Mouse (Mus musculus) MN1 (cell line): ENCODE data around the gene Gm42742.
A peak's percentile ranks its signal among the peaks of the same experiment; 100 is the strongest.

Experiments used
- DNase-seq: peaks from one replicate; pipeline ENCODE4 v3.0.0-alpha.2; 2016; ENCODE audit warnings: low spot score

The Gm42742 gene

DNA sequence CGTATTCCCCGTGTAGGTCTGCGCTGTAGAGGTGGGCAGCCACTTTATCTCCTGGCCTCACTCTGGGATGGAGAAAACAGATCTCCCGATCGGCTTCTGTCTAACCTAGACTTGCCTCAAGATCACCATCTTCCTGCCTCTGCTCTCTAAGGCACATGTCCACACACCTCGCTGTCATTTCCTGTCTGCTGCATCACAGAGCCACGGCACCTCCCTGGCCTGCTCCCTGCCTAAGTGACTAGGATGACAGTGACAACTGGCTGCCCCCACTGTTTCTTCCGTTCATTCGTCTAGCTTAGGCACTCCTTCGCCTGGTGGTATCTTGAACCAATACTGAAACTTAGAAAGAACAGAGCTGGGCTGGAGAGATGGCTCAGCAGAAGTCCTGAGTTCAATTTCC, 21.3 kb downstream of the Gm42742 start:
- DNase-seq: no peak

DNA sequence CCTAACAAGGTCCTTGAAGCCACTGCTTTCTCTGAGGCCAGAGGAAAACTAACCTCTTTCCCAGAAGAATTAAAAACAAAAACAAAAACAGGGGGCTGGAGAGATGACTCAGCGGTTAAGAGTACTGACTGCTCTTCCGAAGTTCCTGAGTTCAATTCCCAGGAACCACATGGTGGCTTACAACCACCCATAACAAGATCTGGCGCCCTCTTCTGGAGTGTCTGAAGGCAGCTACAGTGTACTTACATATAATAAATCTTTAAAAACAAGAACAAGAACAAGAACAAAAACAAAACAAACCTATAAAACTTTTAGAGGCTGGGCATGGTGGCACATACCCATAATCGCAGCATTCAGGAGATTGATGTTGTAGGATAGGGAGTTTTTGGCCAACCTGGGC, 24.4 kb downstream of the Gm42742 start:
- no peak for DNase-seq

DNA sequence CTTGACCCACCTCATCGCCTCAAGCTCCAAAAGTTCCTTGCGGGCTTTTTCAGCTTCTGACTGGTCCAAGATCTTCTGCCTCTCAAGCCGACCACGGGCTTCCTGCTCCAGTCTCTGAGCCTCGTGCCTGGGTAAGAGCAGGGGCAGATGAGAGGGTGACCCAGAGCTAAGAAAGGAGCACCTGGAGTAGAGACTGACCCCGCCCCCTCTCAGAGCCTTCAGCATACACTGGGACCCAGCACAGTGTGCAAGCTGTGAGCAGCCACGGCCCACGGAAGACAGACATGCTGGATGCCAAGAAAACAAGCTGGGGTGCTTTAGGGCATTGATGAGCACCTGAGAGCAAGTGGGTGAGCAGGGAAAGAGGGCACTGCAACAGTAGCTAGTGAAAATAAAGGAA, 32.1 kb downstream of the Gm42742 start:
- no peak for DNase-seq

DNA sequence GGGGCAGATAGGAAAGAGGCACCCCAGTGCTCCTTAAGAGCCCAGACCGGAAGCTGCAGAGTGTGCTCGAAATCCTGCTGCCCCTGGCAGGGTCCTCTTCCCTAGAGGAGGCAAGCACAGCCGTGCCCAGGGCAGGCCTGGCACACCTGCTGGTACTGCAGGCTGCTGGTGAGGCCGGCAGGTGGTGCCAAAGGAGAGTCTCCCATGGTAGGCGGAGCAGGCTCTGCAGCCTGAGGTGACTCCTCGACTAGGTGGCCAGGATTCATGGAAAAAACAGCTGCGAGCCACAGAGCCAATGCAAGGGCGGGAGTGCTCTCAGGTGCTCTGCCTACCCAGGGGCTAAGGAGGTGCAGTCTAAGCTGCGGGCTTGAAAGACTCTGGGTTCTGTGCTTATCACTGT, 34.6 kb downstream of the Gm42742 start:
- DNase-seq: peak; percentile 63

DNA sequence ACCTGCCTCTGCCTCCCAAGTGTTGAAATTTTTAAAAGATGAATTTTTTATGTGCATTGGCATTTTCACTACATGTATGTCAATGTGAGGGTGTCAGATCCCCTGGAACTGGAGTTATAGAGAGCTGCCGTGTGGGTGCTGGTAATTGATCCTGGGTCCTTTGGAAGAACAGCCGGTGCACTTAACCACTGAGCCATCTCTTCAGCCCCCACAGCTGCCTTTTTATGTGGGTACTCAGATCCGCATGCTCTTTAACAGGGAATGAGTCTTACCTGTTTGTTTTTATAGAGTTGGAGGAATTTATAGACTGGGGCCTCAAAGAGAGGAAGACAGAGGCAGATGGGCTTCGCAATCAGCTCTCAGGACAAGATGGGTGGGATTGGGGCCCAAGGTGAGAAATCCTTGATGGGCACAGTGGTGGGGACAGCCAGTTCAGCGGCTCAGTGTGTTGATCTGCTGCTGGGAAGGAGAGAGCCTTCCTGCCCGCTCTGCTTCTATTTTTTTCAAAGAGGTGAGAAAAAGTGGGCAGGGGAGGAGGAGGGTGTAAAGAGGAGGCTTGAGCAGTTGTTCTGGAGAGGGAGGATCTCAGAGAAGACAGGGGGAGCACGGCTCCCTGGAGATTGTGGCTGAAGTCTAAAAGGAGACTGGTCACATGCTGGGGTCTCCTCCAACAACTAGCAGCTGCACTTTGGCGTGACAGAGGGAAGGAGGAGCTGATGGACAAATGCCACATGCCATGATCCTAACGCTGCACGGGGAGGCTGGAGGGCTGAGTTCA, 36.0 kb downstream of the Gm42742 start:
- no peak for DNase-seq

DNA sequence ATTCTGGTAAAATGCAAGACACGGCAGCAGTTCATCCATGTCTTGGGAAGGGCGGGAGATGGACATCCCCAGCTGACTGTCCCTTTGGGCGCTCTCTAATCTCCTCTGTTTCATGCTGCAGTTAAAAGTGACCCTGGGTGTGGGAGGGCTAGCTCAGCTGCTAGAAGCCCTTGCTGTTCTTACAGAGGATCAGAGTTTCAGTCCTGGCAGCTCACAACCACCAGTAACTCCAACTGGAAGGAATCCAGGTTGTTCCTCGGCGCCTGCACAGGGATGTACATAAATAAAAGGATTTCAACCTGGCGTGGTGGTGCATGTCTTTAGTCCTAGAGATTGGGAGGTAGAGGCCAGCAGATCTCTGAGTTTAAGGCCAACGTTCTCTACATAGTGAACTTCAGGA, 37.8 kb downstream of the Gm42742 start:
- no peak for DNase-seq

DNA sequence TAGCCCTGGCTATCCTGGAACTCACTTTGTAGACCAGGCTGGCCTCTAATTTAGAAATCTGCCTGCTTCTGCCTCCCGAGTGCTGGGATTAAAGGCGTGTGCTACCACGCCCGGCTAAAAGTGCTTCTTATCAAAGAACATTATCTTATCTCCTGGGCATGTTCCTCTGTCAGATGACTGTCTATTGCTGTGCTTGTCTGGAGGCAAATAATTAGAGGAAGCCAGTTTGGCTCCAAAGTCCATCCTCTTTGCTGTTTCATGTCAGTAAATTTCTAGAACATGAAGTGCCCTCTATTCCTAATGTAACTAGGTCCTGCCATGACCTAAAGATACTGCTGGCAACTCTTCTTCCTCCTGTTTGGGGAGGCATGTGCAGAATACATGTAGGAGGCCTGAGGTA, 38.8 kb downstream of the Gm42742 start:
- no peak for DNase-seq

DNA sequence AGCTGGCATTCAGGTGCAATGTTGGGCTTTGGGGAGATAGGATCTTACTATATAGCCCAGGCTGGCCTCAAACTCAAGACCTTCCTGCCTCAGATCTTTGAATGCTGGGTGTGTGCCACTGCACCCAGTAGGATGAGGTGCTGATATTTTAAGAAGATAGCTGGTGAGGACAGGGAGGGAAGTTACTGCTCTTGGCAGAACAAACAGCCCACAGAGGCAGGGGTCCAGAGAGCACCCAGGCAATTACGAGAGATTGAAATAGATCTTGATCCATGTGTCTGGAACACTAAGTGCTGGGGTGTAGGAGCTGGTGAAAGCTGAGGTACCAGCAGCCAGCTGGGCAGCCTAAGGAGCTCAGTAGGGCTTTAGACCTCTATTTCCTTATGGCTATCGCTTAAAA, 39.3 kb downstream of the Gm42742 start:
- DNase-seq: no peak

DNA sequence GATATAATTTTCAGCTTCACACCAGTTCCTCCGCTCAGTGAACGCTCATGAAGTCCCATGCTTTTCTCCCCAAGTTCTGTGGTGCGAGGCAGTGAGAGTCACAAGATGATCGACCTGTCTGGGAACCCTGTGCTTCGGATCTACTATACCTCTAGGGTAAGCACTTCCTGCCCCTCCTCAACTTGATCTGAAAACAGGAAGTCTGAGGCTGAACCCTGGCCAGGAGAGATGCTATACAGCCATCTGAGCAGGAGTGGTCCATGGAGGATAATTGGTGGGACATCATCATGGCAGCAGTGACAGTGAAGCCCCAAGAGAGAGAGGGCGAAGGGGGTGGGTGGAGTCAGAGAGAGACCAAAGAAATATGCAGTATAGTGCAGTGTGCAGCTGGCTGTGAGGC, 42.1 kb downstream of the Gm42742 start:
- DNase-seq: no peak

DNA sequence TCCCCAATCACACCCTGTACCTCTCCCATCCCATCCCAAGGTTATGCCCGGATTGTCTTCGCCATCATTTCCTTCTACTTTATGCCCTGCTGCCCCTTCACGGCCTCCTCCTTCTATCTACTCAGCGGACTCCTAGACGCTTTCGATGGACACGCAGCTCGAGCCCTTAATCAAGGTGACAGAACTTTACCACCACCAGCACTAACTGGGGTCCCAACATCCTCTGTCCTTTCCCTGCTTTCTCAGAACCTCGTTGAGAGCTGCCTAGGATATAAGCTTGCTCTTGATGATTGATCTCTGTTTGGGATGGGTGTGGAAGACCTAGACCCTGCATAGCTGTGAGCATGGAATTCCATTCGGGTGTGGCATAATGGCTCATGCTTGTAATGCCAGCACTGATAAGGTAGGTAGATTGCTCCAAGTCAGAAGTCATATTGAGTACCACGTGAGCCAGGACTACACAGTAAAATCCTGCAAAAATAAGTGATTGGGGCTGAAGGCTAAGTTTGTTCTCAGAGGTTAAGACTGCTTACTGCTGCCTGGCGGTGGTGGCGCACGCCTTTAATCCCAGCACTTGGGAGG, 43.9 kb downstream of the Gm42742 start:
- DNase-seq: peak; percentile 30

DNA sequence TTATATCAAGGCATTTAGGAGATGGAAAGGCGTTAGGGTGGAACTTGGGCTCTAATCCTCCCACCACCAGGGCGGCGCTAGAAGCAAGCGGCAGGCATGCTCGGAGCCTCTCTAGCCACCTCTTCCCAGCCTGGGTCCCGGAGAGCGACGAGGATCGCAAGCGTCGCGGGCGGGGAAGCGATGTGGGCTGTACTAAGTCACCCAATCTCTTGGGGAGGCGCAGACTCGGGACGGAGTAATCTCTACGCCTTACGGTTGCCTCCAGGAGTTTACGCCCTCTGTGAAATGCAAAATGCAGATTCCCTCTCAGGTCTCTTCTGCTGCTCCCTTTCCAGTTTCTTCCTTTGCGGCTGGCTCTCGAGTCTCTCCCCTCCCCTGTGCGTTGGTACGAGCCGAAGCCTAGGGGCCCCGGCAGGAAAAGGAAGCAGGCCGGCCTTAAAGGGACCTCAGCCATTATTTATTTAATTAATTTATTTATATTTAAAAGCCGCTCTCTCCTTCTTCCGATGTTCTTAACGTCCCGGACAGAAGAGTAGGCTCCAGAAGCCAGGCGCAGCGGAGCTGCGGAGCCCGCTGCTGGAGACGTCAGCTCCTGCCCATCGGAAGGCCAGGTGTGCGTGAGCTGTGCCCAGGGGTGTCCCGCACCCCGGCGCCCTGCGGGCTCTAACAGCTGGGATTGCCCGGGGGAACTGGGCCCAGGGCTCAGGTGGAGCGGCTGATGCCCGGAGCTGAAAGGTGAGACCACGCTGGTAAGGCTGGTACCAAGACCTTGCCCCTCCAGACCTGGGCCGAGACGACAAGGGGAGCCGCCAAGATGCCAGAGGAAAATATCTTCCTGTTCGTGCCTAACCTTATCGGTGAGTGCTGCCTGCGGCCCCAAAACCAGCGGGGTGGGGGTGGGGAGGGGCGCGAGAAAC, 44.7 kb downstream of the Gm42742 start, which contains the start of gene Cdiptos:
Gene Cdiptos (minus strand): TSS at position 149 of the 917 bp plus-strand sequence.
- peak; percentile 97 for DNase-seq

DNA sequence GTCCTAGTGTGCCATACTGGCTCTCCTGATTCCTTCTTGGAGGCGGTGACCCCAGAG, 45.2 kb downstream of the Gm42742 start, which contains the start of gene Cdipt:
Gene Cdipt (plus strand): TSS at position 22 of the 57 bp plus-strand sequence.
- DNase-seq: no peak

DNA sequence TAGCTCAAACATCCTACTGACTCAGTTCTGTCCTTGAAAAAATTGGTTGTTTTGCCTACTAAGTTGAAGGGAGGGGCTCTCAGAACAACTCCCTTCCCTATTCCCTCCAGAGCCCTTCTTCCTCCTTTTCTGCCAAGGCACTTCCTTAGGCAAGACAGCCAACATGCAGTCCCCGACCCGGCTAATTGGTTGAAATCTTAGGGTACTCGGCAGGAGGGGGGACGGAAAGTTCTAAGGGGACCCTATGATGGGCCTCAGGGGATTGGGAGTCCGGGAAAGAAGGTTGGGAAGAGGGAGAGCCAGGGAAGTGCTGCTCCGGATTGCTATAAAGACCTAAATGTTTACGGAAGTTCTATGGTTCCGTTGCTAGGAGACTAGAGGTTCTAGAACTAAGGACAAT, 45.4 kb downstream of the Gm42742 start:
- DNase-seq: no peak

DNA sequence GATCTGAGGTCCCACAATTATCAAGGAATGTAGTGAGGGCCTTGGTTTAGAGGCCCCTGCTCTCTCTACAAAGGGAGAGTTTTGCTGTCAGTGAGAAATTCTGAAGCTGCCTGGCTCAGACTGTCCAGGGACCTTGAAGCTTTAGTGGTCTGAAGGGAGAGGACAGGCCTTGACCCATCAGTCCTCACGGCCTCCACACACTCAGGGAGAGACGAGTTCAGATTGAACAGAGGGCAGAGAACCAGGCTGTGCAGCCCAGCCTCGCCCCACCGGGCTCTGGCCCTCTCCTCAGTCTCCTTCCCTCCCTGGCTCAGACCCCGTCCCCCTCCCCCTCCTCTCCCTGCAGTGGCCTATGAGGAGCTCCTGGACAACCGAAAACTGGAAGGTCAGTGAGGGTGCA, 53.5 kb downstream of the Gm42742 start:
- no peak for DNase-seq

DNA sequence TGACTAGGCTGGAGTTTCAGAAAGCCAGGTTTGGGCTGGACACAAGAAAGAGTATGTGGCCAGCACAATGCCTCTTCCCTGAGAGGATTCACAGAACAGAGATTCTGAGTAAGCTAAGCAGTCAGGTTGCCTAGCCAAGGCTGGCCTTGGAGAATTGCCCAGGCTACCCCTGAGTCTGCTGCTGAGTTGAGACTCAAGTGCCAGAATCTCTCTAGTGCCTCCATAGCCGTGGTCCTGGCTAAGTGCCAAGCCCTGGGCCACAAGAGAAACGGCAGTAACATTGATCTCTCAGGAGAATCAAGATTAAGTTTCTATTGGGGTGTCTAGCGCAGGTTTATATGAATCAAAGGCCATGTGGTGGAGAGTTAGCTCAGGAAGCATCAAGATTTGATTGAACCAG, 55.3 kb downstream of the Gm42742 start:
- DNase-seq: no peak
